Mouse (Mus musculus) hindbrain, embryonic 11.5 days (tissue): ENCODE measurements at regions not wholly inside any gene's neighbourhood (a gene's known extent, or its start where the extent isn't known, plus 50 kb on each side); places are given as distances from the start of the nearest gene placed in this dataset.

Source experiments
- ATAC-seq: fragments of 200-750 bp; cut with Nextera tagmentation; 2 replicates; pipeline ENCODE4 v1.8.0; 2017; ENCODE audit warnings: mild to moderate bottlenecking, moderate TSS enrichment, moderate library complexity; ENCODE audit not compliant: low FRiP score
- DNase-seq: peaks from one replicate; pipeline ENCODE4 v3.0.0-alpha.2; 2015; ENCODE audit warnings: low spot score
- H3K27ac ChIP-seq: fragments of 300-500 bp; sonication (generic); 2 replicates; pipeline ENCODE4 v1.5.1; 2014; ENCODE audit warnings: mild to moderate bottlenecking, low read depth, low read length
- H3K27me3 ChIP-seq: fragments of 300-500 bp; sonication (generic); 2 replicates; pipeline ENCODE4 v1.6.1; 2014; ENCODE audit warnings: mild to moderate bottlenecking, low read length, moderate library complexity, mixed read lengths; ENCODE audit not compliant: control insufficient read depth, insufficient read depth
- H3K36me3 ChIP-seq: fragments of 300-500 bp; sonication (generic); 2 replicates; pipeline ENCODE4 v1.6.1; 2014; ENCODE audit warnings: mild to moderate bottlenecking, low read length, moderate library complexity, mixed read lengths; ENCODE audit not compliant: control insufficient read depth, insufficient read depth
- H3K4me1 ChIP-seq: fragments of 300-500 bp; sonication (generic); replicated peaks from 2 replicates; pipeline ENCODE4 v1.6.1; 2014; ENCODE audit warnings: low read length, mixed read lengths; ENCODE audit not compliant: control insufficient read depth, insufficient read depth
- H3K4me2 ChIP-seq: fragments of 300-500 bp; sonication (generic); replicated peaks from 2 replicates; pipeline ENCODE4 v1.6.1; 2014; ENCODE audit warnings: mild to moderate bottlenecking, low read depth, low read length
- H3K4me3 ChIP-seq: fragments of 300-500 bp; sonication (generic); 2 replicates; pipeline ENCODE4 v1.5.1; 2014; ENCODE audit warnings: low read depth, low read length
- H3K9ac ChIP-seq: fragments of 300-500 bp; sonication (generic); 2 replicates; pipeline ENCODE4 v1.6.1; 2014; ENCODE audit warnings: low read depth, low read length
- H3K9me3 ChIP-seq: fragments of 300-500 bp; sonication (generic); 2 replicates; pipeline ENCODE4 v1.6.1; 2016; ENCODE audit warnings: low read length; ENCODE audit not compliant: control insufficient read depth
- WGBS: fragments of 180-500 bp; shearing (Covaris S2); extraction: QIAGEN DNeasy Blood & Tissue Kit; methylation state at CpG from one replicate; pipeline ENCODE4 v1.1.7; 2014; 5-methylcytosine and 5-hydroxymethylcytosine counted together

GRCm38 (mm10) chr1:76181181-76181580, 635.1 kb downstream of the Slc4a3 start:
- Histone ChIP-seq H3K4me3 (no peak overlapping the region), H3K9ac (no peak overlapping the region), H3K9me3 (no peaks in the 10 kb centered on the region), H3K4me1 (no peaks in the 10 kb centered on the region), H3K36me3 (no peaks in the 10 kb centered on the region), H3K4me2 (no peak overlapping the region), H3K27ac (no peak overlapping the region), H3K27me3 (no peaks in the 10 kb centered on the region)
- WGBS, result 85% methylated on average over 3 of the region's 3 CpGs
- DNase-seq, result no peak
- ATAC-seq, result no peak

- H3K9me3 ChIP-seq, result no peaks in the 10 kb centered on the region
- H3K4me3 ChIP-seq, result no peak overlapping the region
- no peak overlapping the region for H3K27ac ChIP-seq
- no peaks in the 10 kb centered on the region for H3K4me1 ChIP-seq
- no peaks in the 10 kb centered on the region for H3K27me3 ChIP-seq
- no peaks in the 10 kb centered on the region for H3K36me3 ChIP-seq
- H3K9ac ChIP-seq, result no peak overlapping the region
- no peak overlapping the region for H3K4me2 ChIP-seq
- 94% methylated on average over 4 of the region's 4 CpGs for WGBS
- ATAC-seq, result no peak
- no peak for DNase-seq
Measured at GRCm38 (mm10) chr1:76194844-76195243, 648.8 kb downstream of the Slc4a3 start.

- 78% methylated on average over 3 of the region's 3 CpGs for WGBS
- Histone ChIP-seq H3K27ac (no peak overlapping the region), H3K27me3 (no peaks in the 10 kb centered on the region), H3K4me1 (no peaks in the 10 kb centered on the region), H3K4me2 (no peak overlapping the region), H3K36me3 (no peaks in the 10 kb centered on the region), H3K4me3 (no peak overlapping the region), H3K9ac (no peak overlapping the region), H3K9me3 (no peaks in the 10 kb centered on the region)
- ATAC-seq (no peak), DNase-seq (no peak)
Measured at GRCm38 (mm10) chr1:76197651-76198050, 651.6 kb downstream of the Slc4a3 start.

- Histone ChIP-seq H3K36me3 (no peaks in the 10 kb centered on the region), H3K27ac (no peak overlapping the region), H3K9me3 (no peaks in the 10 kb centered on the region), H3K4me1 (no peaks in the 10 kb centered on the region), H3K27me3 (no peaks in the 10 kb centered on the region), H3K9ac (no peak overlapping the region), H3K4me2 (no peak overlapping the region), H3K4me3 (no peak overlapping the region)
- ATAC-seq, result no peak
- WGBS, result 71% methylated on average over 3 of the region's 3 CpGs
- no peak for DNase-seq
Measured at GRCm38 (mm10) chr1:76200906-76201305, 654.8 kb downstream of the Slc4a3 start.

- H3K9ac ChIP-seq, result no peak overlapping the region
- no peaks in the 10 kb centered on the region for H3K27me3 ChIP-seq
- ATAC-seq, result no peak
- no peak overlapping the region for H3K4me2 ChIP-seq
- H3K4me3 ChIP-seq, result no peak overlapping the region
- no peak overlapping the region for H3K27ac ChIP-seq
- no peaks in the 10 kb centered on the region for H3K4me1 ChIP-seq
- H3K36me3 ChIP-seq, result no peaks in the 10 kb centered on the region
- DNase-seq, result no peak
- no peaks in the 10 kb centered on the region for H3K9me3 ChIP-seq
- WGBS, result 94% methylated on average over 5 of the region's 5 CpGs
Measured at GRCm38 (mm10) chr1:76212486-76212885, 666.4 kb downstream of the Slc4a3 start.

GRCm38 (mm10) chr1:76244721-76245120, 698.7 kb downstream of the Slc4a3 start:
- DNase-seq (no peak), ATAC-seq (no peak)
- Histone ChIP-seq H3K4me1 (peaks cover 5% of the 10 kb centered on the region; the same call in 1 of the 2 replicates), H3K9ac (no peak overlapping the region), H3K9me3 (no peaks in the 10 kb centered on the region), H3K4me2 (no peak overlapping the region), H3K36me3 (no peaks in the 10 kb centered on the region), H3K27ac (no peak overlapping the region), H3K4me3 (no peak overlapping the region), H3K27me3 (no peaks in the 10 kb centered on the region)
- 78% methylated on average over 3 of the region's 3 CpGs for WGBS

GRCm38 (mm10) chr1:76246181-76246796, 700.2 kb downstream of the Slc4a3 start:
- Histone ChIP-seq H3K9me3 (no peaks in the 10 kb centered on the region), H3K27ac (no peak overlapping the region), H3K36me3 (no peaks in the 10 kb centered on the region), H3K9ac (no peak overlapping the region), H3K27me3 (no peaks in the 10 kb centered on the region), H3K4me2 (no peak overlapping the region), H3K4me1 (peaks cover 5% of the 10 kb centered on the region; the same call in 1 of the 2 replicates), H3K4me3 (no peak overlapping the region)
- peak; percentile 33 for DNase-seq
- 16% methylated on average over 8 of the region's 8 CpGs for WGBS
- ATAC-seq, result peak; percentile 75

GRCm38 (mm10) chr1:76247126-76247525, 701.1 kb downstream of the Slc4a3 start:
- DNase-seq, result no peak
- no peak for ATAC-seq
- no peak overlapping the region for H3K9ac ChIP-seq
- no peak overlapping the region for H3K4me2 ChIP-seq
- H3K27ac ChIP-seq, result no peak overlapping the region
- peaks cover 5% of the 10 kb centered on the region; the same call in 1 of the 2 replicates for H3K4me1 ChIP-seq
- H3K9me3 ChIP-seq, result no peaks in the 10 kb centered on the region
- no peaks in the 10 kb centered on the region for H3K36me3 ChIP-seq
- H3K27me3 ChIP-seq, result no peaks in the 10 kb centered on the region
- no peak overlapping the region for H3K4me3 ChIP-seq
- 60% methylated on average over 8 of the region's 8 CpGs for WGBS

- Histone ChIP-seq H3K27me3 (no peaks in the 10 kb centered on the region), H3K9ac (no peak overlapping the region), H3K4me3 (no peak overlapping the region), H3K9me3 (no peaks in the 10 kb centered on the region), H3K36me3 (no peaks in the 10 kb centered on the region), H3K4me2 (no peak overlapping the region), H3K27ac (no peak overlapping the region), H3K4me1 (no peaks in the 10 kb centered on the region)
- WGBS, result 58% methylated on average over 4 of the region's 4 CpGs
- no peak for ATAC-seq
- no peak for DNase-seq
Measured at GRCm38 (mm10) chr1:76258217-76258616, 712.2 kb downstream of the Slc4a3 start.
